Mouse (Mus musculus): ENCODE results near the gene Chd4. TPM values are rescaled to one million over a fixed set of nuclear protein-coding genes. Genes with fewer than 3 reads are reported as not detected.
A peak's percentile ranks its signal among the peaks of the same experiment; 100 is the strongest.
"Not testable (repeated sequence)": the region's sequence is repeated elsewhere in the genome, so short reads cannot be mapped to it uniquely, and the experiment has no call there.

Chd4 gene
- polyA plus RNA-seq, 1 experiment = 129 TPM

GRCm38 (mm10) chr6:125160854-125161760 lies 65.3 kb downstream of the Chd4 start:
- peaks cover 9% of the 10 kb centered on the region for H3K4me1 ChIP-seq (ENCODE audit: control insufficient read depth, insufficient read depth, low read length)
- DNase-seq = peak; percentile 43
- 33% methylated on average over 22 of the region's 22 CpGs for WGBS
- no peak overlapping the region for H3K4me3 ChIP-seq (replicated peaks; ENCODE audit: extremely low read depth, low read depth, low read length)
- TF ChIP-seq POLR2A (IDR thresholded peaks at IDR 0.05; ENCODE audit: borderline replicate concordance, extremely low read depth, low read depth, low read length) (peak; percentile 47; the same call in 1 of the 2 replicates), CTCF (IDR thresholded peaks at IDR 0.05; ENCODE audit: insufficient read depth, low read length) (no peak)

- H3K4me3 ChIP-seq (replicated peaks; ENCODE audit: extremely low read depth, low read depth, low read length); H3K4me1 ChIP-seq (ENCODE audit: control insufficient read depth, insufficient read depth, low read length): not testable (repeated sequence)
- DNase-seq = peak; percentile 63
- TF ChIP-seq CTCF (IDR thresholded peaks at IDR 0.05; ENCODE audit: insufficient read depth, low read length) = peak; percentile 27; the same call in 1 of the 2 replicates
- WGBS = 4% methylated on average over 4 of the region's 5 CpGs
Observed at GRCm38 (mm10) chr6:125161971-125162370, 66.2 kb downstream of the Chd4 start.

- H3K4me3 ChIP-seq (replicated peaks; ENCODE audit: extremely low read depth, low read depth, low read length); H3K4me1 ChIP-seq (ENCODE audit: control insufficient read depth, insufficient read depth, low read length); DNase-seq: not testable (repeated sequence)
- 73% methylated on average over 13 of the region's 16 CpGs for WGBS
Observed at GRCm38 (mm10) chr6:125162615-125163305, 67.0 kb downstream of the Chd4 start.

GRCm38 (mm10) chr6:125163801-125164657 lies 68.2 kb downstream of the Chd4 start:
- 26% methylated on average over 20 of the region's 20 CpGs for WGBS
- TF ChIP-seq CTCF (IDR thresholded peaks at IDR 0.05; ENCODE audit: insufficient read depth, low read length) = no peak
- Histone ChIP-seq H3K4me1 (ENCODE audit: control insufficient read depth, insufficient read depth, low read length) (peaks cover 9% of the 10 kb centered on the region), H3K4me3 (replicated peaks; ENCODE audit: extremely low read depth, low read depth, low read length) (peak overlapping the region; percentile 85)
- DNase-seq = no peak

- WGBS = under 1% methylated on average over 39 of the region's 39 CpGs
- TF ChIP-seq CTCF (IDR thresholded peaks at IDR 0.05; ENCODE audit: insufficient read depth, low read length) (no peak), POLR2A (IDR thresholded peaks at IDR 0.05; ENCODE audit: borderline replicate concordance, extremely low read depth, low read depth, low read length) (no peak)
- peak overlapping the region; percentile 85 for H3K4me3 ChIP-seq (replicated peaks; ENCODE audit: extremely low read depth, low read depth, low read length)
- H3K4me1 ChIP-seq (ENCODE audit: control insufficient read depth, insufficient read depth, low read length) = peaks cover 9% of the 10 kb centered on the region
- peak; percentile 68 for DNase-seq
Observed at GRCm38 (mm10) chr6:125164672-125165327, 69.0 kb downstream of the Chd4 start.

GRCm38 (mm10) chr6:125165328-125165891 lies 69.6 kb downstream of the Chd4 start:
- peak overlapping the region; percentile 85 for H3K4me3 ChIP-seq (replicated peaks; ENCODE audit: extremely low read depth, low read depth, low read length)
- WGBS = 2% methylated on average over 36 of the region's 36 CpGs
- DNase-seq = peak; percentile 97
- TF ChIP-seq CTCF (IDR thresholded peaks at IDR 0.05; ENCODE audit: insufficient read depth, low read length) (no peak), POLR2A (IDR thresholded peaks at IDR 0.05; ENCODE audit: borderline replicate concordance, extremely low read depth, low read depth, low read length) (peak; percentile 99)
- H3K4me1 ChIP-seq (ENCODE audit: control insufficient read depth, insufficient read depth, low read length) = peaks cover 9% of the 10 kb centered on the region

- DNase-seq = peak; percentile 82
- H3K4me3 ChIP-seq (replicated peaks; ENCODE audit: extremely low read depth, low read depth, low read length) = peak within 1 kb of the TSS; percentile 85
- peaks cover 9% of the 10 kb centered on the region for H3K4me1 ChIP-seq (ENCODE audit: control insufficient read depth, insufficient read depth, low read length)
- 1% methylated on average over 16 of the region's 18 CpGs for WGBS
- no peak for TF ChIP-seq CTCF (IDR thresholded peaks at IDR 0.05; ENCODE audit: insufficient read depth, low read length)
- TF ChIP-seq POLR2A (IDR thresholded peaks at IDR 0.05; ENCODE audit: borderline replicate concordance, extremely low read depth, low read depth, low read length) = peak; percentile 74; the same call in 1 of the 2 replicates
Observed at GRCm38 (mm10) chr6:125166051-125166751, 70.4 kb downstream of the Chd4 start, which contains the start of gene Gapdh. Gene Gapdh, minus strand, starts transcription at chr6:125166467.

GRCm38 (mm10) chr6:125166861-125167650 lies 71.3 kb downstream of the Chd4 start:
- Histone ChIP-seq H3K4me3 (replicated peaks; ENCODE audit: extremely low read depth, low read depth, low read length) (peak overlapping the region; percentile 62), H3K4me1 (ENCODE audit: control insufficient read depth, insufficient read depth, low read length) (peaks cover 9% of the 10 kb centered on the region)
- TF ChIP-seq CTCF (IDR thresholded peaks at IDR 0.05; ENCODE audit: insufficient read depth, low read length) (no peak), POLR2A (IDR thresholded peaks at IDR 0.05; ENCODE audit: borderline replicate concordance, extremely low read depth, low read depth, low read length) (no peak)
- WGBS = 27% methylated on average over 10 of the region's 10 CpGs
- no peak for DNase-seq
